Mouse (Mus musculus) embryonic fibroblast, embryonic 13.5 days (primary cell): Measurements from ENCODE around the gene Ccnjl. TPM values are rescaled to one million over a fixed set of nuclear protein-coding genes. Genes with fewer than 3 reads are reported as not detected.

Experiments used
- H3K27ac ChIP-seq: 2 replicates; pipeline ENCODE4 v1.5.1; 2012; ENCODE audit warnings: low read length, control low read depth, inconsistent platforms; ENCODE audit not compliant: insufficient read depth
- H3K4me1 ChIP-seq: 2 replicates; pipeline ENCODE4 v1.6.1; 2011; ENCODE audit warnings: low read length; ENCODE audit not compliant: control insufficient read depth, insufficient read depth
- H3K4me3 ChIP-seq: 2 replicates; pipeline ENCODE4 v1.5.1; 2011; ENCODE audit warnings: mild to moderate bottlenecking, control low read depth, low read length; ENCODE audit not compliant: insufficient read depth
- CTCF ChIP-seq: IDR thresholded peaks from 2 replicates; pipeline ENCODE4 v1.5.1; 2011; ENCODE audit warnings: mild to moderate bottlenecking, control low read depth, low read length, moderate library complexity, borderline replicate concordance; ENCODE audit not compliant: insufficient read depth
- POLR2A ChIP-seq: IDR thresholded peaks from 2 replicates; pipeline ENCODE4 v1.6.1; 2011; ENCODE audit warnings: low read depth, mild to moderate bottlenecking, control low read depth, low read length, moderate library complexity
- polyA plus RNA-seq: library from polyadenylated mRNA; stranded (reverse); fragments of >200 nt; gene quantifications from 2 replicates; pipeline ENCODE4 v1.2.4, GENCODE M21; 2011; ENCODE audit warnings: low read depth; ENCODE audit not compliant: missing spikeins, insufficient read length

Ccnjl gene
- polyA plus RNA-seq, 1 experiment, result 0.26 TPM

GRCm38 (mm10) chr11:43566696-43567095, 38.1 kb downstream of the Ccnjl start:
- TF ChIP-seq CTCF, result no peak
- TF ChIP-seq POLR2A, result no peak
- no peak overlapping the region for H3K27ac ChIP-seq
- H3K4me3 ChIP-seq, result no peak overlapping the region
- H3K4me1 ChIP-seq, result no peaks in the 10 kb centered on the region

DNA sequence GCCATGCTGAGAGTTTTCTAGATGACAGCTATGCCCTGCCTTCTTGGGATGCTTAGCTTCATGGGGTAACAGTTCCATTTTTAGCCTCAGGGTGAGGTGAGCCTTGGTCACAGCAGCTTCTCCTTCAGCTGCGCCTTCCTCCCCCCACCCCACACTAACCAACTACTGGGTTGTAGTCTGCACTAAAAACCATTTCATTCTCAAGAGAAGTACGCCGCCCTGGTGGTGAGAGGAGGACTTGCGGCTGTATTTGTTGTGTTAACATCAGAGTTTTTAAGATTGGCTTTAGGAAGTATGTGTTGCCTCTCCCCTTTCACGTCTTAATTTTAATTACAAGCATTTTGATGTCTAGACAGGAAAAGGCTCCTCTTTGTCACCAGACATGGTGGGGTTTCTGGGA, 39.7 kb downstream of the Ccnjl start:
- no peaks in the 10 kb centered on the region for H3K4me1 ChIP-seq
- H3K27ac ChIP-seq, result no peak overlapping the region
- H3K4me3 ChIP-seq, result no peak overlapping the region
- no peak for TF ChIP-seq CTCF
- no peak for TF ChIP-seq POLR2A

- Histone ChIP-seq H3K4me1 (no peaks in the 10 kb centered on the region), H3K27ac (no peak overlapping the region), H3K4me3 (no peak overlapping the region)
- TF ChIP-seq CTCF (no peak), POLR2A (no peak)
Observed at GRCm38 (mm10) chr11:43569188-43569587, 40.6 kb downstream of the Ccnjl start.

DNA sequence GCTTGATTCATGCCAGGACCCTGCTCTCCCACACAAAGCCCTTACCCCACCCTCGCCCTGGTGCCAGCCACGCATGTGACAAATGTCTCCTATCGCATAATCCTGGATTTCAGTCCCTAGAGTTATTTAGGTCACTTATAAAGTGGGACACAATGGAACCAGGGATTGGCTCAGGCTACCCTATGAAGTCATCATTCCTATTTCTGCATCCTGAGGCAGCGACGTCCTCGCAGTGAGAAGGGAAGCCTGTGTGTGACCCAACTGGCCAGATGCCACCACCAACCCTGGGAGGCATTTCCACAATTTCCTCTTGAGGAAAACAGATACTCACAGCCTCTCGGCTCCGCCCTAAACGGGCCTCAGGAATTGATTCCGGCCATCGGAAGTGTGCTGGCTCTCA, 41.0 kb downstream of the Ccnjl start:
- no peaks in the 10 kb centered on the region for H3K4me1 ChIP-seq
- H3K4me3 ChIP-seq, result no peak overlapping the region
- H3K27ac ChIP-seq, result no peak overlapping the region
- TF ChIP-seq POLR2A, result no peak
- TF ChIP-seq CTCF, result no peak

DNA sequence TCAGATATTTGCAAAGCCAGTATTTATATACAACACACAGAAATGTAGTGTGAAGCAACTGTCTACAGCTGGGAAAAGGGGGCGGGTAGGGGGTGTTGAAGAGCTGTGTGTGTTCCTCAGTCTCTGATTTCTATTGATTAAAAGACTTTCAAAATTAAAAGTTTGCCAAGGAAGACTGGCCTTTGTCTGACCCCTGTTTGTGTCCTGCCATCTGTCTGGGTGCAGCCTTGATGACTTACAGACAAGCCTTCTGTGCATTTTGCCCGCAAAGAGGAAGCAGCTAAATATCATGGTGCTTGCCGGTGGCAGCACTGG, 46.4 kb downstream of the Ccnjl start:
- H3K4me3 ChIP-seq, result no peak overlapping the region
- no peak overlapping the region for H3K27ac ChIP-seq
- TF ChIP-seq CTCF (no peak), POLR2A (no peak)
- no peaks in the 10 kb centered on the region for H3K4me1 ChIP-seq

DNA sequence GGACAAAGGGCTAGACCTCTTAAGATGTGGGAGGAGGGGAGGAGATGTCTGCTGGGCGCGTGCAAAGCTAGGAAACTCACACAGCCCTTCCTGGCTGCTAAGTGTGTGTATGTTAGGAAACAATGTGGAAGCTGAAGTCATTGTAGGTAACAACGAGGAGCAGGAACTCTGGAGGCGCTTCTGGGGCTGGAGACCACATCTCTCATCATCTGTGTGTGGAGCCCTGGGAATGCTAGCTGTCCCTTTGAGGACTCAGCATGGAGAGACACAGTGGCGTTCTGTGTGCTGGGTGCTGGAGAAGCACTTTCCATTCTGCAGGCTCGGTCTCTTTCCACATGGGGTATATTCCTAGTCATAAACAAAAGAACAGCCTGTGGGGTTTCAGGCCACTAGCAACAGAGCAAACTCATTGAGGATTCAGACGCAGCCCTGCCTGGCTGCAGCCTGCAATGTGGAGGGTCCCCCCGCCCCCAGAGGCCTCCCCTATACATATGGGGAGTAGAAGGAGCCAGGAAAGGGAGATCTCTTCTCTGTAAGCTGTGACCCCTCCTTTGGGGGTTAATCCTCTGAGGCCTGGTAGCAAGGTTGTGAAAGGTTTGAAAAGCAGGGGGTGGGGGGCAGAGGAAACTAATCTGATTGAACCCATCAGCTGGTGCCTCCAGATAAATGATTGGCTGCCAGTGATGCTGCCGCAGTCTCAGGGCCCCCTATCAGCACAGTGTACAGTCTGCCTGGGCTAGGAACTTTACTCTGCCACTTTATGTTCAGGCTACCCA, 47.0 kb downstream of the Ccnjl start:
- Histone ChIP-seq H3K4me1 (no peaks in the 10 kb centered on the region), H3K27ac (no peak overlapping the region), H3K4me3 (no peak overlapping the region)
- no peak for TF ChIP-seq CTCF
- no peak for TF ChIP-seq POLR2A

- Histone ChIP-seq H3K4me1 (no peaks in the 10 kb centered on the region), H3K27ac (no peak overlapping the region)
- TF ChIP-seq CTCF (no peak), POLR2A (no peak)
Observed at GRCm38 (mm10) chr11:43577713-43578478, 49.3 kb downstream of the Ccnjl start.

GRCm38 (mm10) chr11:43585211-43586005, 56.8 kb downstream of the Ccnjl start:
- Histone ChIP-seq H3K27ac (no peak overlapping the region), H3K4me1 (peaks cover 3% of the 10 kb centered on the region; the same call in 1 of the 2 replicates)
- no peak for TF ChIP-seq POLR2A
- TF ChIP-seq CTCF, result no peak

More at GRCm38 (mm10) chr11:43577713-43578478, 49.3 kb downstream of the Ccnjl start:
- H3K4me3 ChIP-seq, result no peak overlapping the region

GRCm38 (mm10) chr11:43586324-43587090, 57.9 kb downstream of the Ccnjl start, which contains the start of gene 4933415A04Rik:
TSS of gene 4933415A04Rik (plus strand) at chr11:43587040.
- TF ChIP-seq CTCF, result no peak
- TF ChIP-seq POLR2A, result no peak
- peaks cover 3% of the 10 kb centered on the region; the same call in 1 of the 2 replicates for H3K4me1 ChIP-seq
- H3K27ac ChIP-seq, result no peak within 1 kb of the TSS
- H3K4me3 ChIP-seq, result no peak within 1 kb of the TSS

More at GRCm38 (mm10) chr11:43585211-43586005, 56.8 kb downstream of the Ccnjl start:
- no peak overlapping the region for H3K4me3 ChIP-seq
